In genomic region chr2:93014093-93014937, GRCm38 (mm10) we compare ENCODE assay signal across 8 mouse cellular contexts. TPM values are rescaled to one million over a fixed set of nuclear protein-coding genes. Genes with fewer than 3 reads are reported as not detected.
A peak's percentile ranks its signal among the peaks of the same experiment; 100 is the strongest.
DNase-seq lines count a peak whose midpoint lies in the region; ATAC-seq and TF ChIP-seq lines count a peak whose summit lies in the region.

No protein-coding gene starts in this region.

- H3K4me2 ChIP-seq in forebrain, embryonic 15.5 days (replicated peaks) = peak overlapping the region; percentile 94

- H3K9me3 ChIP-seq in forebrain, embryonic 15.5 days = no peaks in the 10 kb centered on the region

- peak overlapping the region; percentile 58 for H3K27ac ChIP-seq in forebrain, embryonic 15.5 days (replicated peaks)
- H3K27ac ChIP-seq in olfactory bulb, adult 2 months (ENCODE audit: insufficient read depth, low read depth, low read length) = no peak overlapping the region

- peak; percentile 81 for ATAC-seq in forebrain, embryonic 15.5 days (replicated peaks)
- ATAC-seq in inflammation-experienced regulatory T-cells, adult 6 months = no peak

- peak; percentile 36 for DNase-seq in gastrocnemius, postnatal 10 days
- no peak for DNase-seq in gastrocnemius, adult 8-10 months (ENCODE audit: low spot score in 2 of 2)
- peak; percentile 84 for DNase-seq in adrenal gland, adult 8-10 months
- peak; percentile 62 for DNase-seq in kidney, adult 11 months
- peak; percentile 44 for DNase-seq in lung, adult 2 months

- peak overlapping the region; percentile 63 for H3K9ac ChIP-seq in forebrain, embryonic 15.5 days (replicated peaks)

- no peaks in the 10 kb centered on the region for H3K27me3 ChIP-seq in forebrain, embryonic 15.5 days

- H3K4me1 ChIP-seq in forebrain, embryonic 15.5 days = peaks cover 30% of the 10 kb centered on the region
- H3K4me1 ChIP-seq in lung, adult 2 months (ENCODE audit: control insufficient read depth, insufficient read depth, low read length) = peaks cover 5% of the 10 kb centered on the region
- peaks cover 15% of the 10 kb centered on the region for H3K4me1 ChIP-seq in olfactory bulb, adult 2 months (ENCODE audit: control insufficient read depth, insufficient read depth, low read length)

- no peak for TF ChIP-seq CTCF in lung, adult 2 months (IDR thresholded peaks at IDR 0.05; ENCODE audit: insufficient read depth, low read length)
- TF ChIP-seq CTCF in olfactory bulb, adult 2 months (IDR thresholded peaks at IDR 0.05; ENCODE audit: insufficient read depth, low read depth, low read length) = no peak

- peaks cover 5% of the 10 kb centered on the region; the same call in 1 of the 2 replicates for H3K36me3 ChIP-seq in forebrain, embryonic 15.5 days

- WGBS in forebrain, embryonic 15.5 days = 3% methylated on average over 50 of the region's 50 CpGs
- 6% methylated on average over 48 of the region's 50 CpGs for WGBS in lung, adult 2 months
- WGBS in olfactory bulb, adult 2 months = 11% methylated on average over 46 of the region's 50 CpGs

- TF ChIP-seq POLR2A in lung, adult 2 months (IDR thresholded peaks at IDR 0.05; ENCODE audit: borderline replicate concordance, extremely low read depth, low read depth, low read length) = no peak
- TF ChIP-seq POLR2A in olfactory bulb, adult 2 months (IDR thresholded peaks at IDR 0.05; ENCODE audit: insufficient read depth, low read depth, low read length) = no peak

- peak overlapping the region; percentile 62 for H3K4me3 ChIP-seq in forebrain, embryonic 15.5 days
- peak overlapping the region; percentile 30 for H3K4me3 ChIP-seq in lung, adult 2 months (replicated peaks; ENCODE audit: extremely low read depth, low read depth, low read length)
- H3K4me3 ChIP-seq in olfactory bulb, adult 2 months (ENCODE audit: insufficient read depth, low read depth, low read length) = peak overlapping the region; percentile 55

RNA-seq across cellular contexts. Expression of gene Prdm11, which starts 31.7 kb away (rescaled TPM):
- total RNA-seq in gastrocnemius, postnatal 10 days (2021) = 1 to 10 TPM; 3.2 to 3.4 TPM
- under 1 TPM; 0.27 to 0.97 (median 0.53) TPM for total RNA-seq in gastrocnemius, adult 8-10 months (2022)
- 10 to 100 TPM; 49.7 to 97.8 (median 69.9) TPM for total RNA-seq in adrenal gland, adult 8-10 months (2022)
- polyA plus RNA-seq in forebrain, embryonic 15.5 days (2015; fragmentation: Nextera tagmentation; extraction: Ambion mirVana) = 2.6 TPM in 2 replicates
- polyA plus RNA-seq in lung, adult 2 months (2012; rRNA removed) = 12.3 and 14.1 TPM in 2 replicates
- polyA plus RNA-seq in olfactory bulb, adult 2 months (2012; ENCODE audit: insufficient read depth, insufficient read length, low replicate concordance, missing spikeins) = not detected in 2 replicates
- polyA plus RNA-seq in inflammation-experienced regulatory T-cells, adult 6 months (2017; shearing (Covaris generic)) = 1 to 10 TPM; 1.1 to 2.8 (median 2.0) TPM

Comparison
In these comparisons a context has a peak if more than half of its experiments do, and no peak if none do; other contexts are left out.
1. DNase-seq: peak in gastrocnemius, postnatal 10 days (single experiment), adrenal gland, adult 8-10 months (single experiment), kidney, adult 11 months (single experiment) and lung, adult 2 months (single experiment); none in gastrocnemius, adult 8-10 months (0 of 2).
2. Peak in every context shown above with its lines, with median percentiles within 50 percentile points of each other: H3K4me3 ChIP-seq.